Mouse (Mus musculus) myocyte (in vitro differentiated cells): ENCODE results near the gene Naa15. TPM values are rescaled to one million over a fixed set of nuclear protein-coding genes. Genes with fewer than 3 reads are reported as not detected.

Experiments used
- H3K27me3 ChIP-seq: one replicate; pipeline ENCODE4 v1.6.1; 2011; ENCODE audit not compliant: control insufficient read depth, insufficient read depth, insufficient read length
- H3K36me3 ChIP-seq: one replicate; pipeline ENCODE4 v1.6.1; 2011; ENCODE audit not compliant: control insufficient read depth, insufficient read depth
- H3K4me2 ChIP-seq: one replicate; pipeline ENCODE4 v1.6.1; 2011; ENCODE audit warnings: low read depth, control low read depth
- H3K4me3 ChIP-seq: one replicate; pipeline ENCODE4 v1.5.1; 2011; ENCODE audit warnings: mild to moderate bottlenecking, control low read depth, moderate library complexity
- H3K79me2 ChIP-seq: one replicate; pipeline ENCODE4 v1.6.1; 2011; ENCODE audit not compliant: control insufficient read depth, insufficient read depth
- H3ac ChIP-seq: one replicate; pipeline ENCODE4 v1.6.1; 2011; ENCODE audit not compliant: control insufficient read depth, insufficient read length
- CEBPB ChIP-seq: IDR thresholded peaks from 2 replicates; pipeline ENCODE4 v1.6.1; 2011; ENCODE audit warnings: mild to moderate bottlenecking, moderate library complexity; ENCODE audit not compliant: poor library complexity, insufficient read depth, severe bottlenecking
- E2F4 ChIP-seq: IDR thresholded peaks from one replicate; pipeline ENCODE4 v1.6.1; 2011; ENCODE audit warnings: mild to moderate bottlenecking, control low read depth, moderate library complexity; ENCODE audit not compliant: insufficient read depth
- MAX ChIP-seq: IDR thresholded peaks from one replicate; pipeline ENCODE4 v1.6.1; 2011; ENCODE audit warnings: low read depth, mild to moderate bottlenecking, control low read depth
- POLR2AphosphoS2 ChIP-seq: IDR thresholded peaks from one replicate; pipeline ENCODE4 v1.6.1; 2011; ENCODE audit warnings: low read depth, control low read depth; ENCODE audit not compliant: insufficient read length
- REST ChIP-seq: IDR thresholded peaks from one replicate; pipeline ENCODE4 v1.6.1; 2011; ENCODE audit warnings: mild to moderate bottlenecking, control low read depth, moderate library complexity; ENCODE audit not compliant: insufficient read depth, insufficient read length
- SRF ChIP-seq: IDR thresholded peaks from one replicate; pipeline ENCODE4 v1.6.1; 2011; ENCODE audit warnings: low read depth; ENCODE audit not compliant: control insufficient read depth, insufficient read length
- USF1 ChIP-seq: IDR thresholded peaks from one replicate; pipeline ENCODE4 v1.6.1; 2011; ENCODE audit warnings: low read depth, mild to moderate bottlenecking, control low read depth, moderate library complexity
- polyA plus RNA-seq: library from polyadenylated mRNA; unstranded; fragments of >200 nt; fragmentation: generic; extraction: Trizol; gene quantifications from one replicate; pipeline ENCODE4 v1.2.1, GENCODE M21; 2012; ENCODE audit warnings: missing spikeins

Gene Naa15
- polyA plus RNA-seq, 1 experiment, result 8.4 TPM

- Histone ChIP-seq H3K27me3 (no peaks in the 10 kb centered on the region), H3K79me2 (no peaks in the 10 kb centered on the region), H3K4me2 (no peak overlapping the region), H3K36me3 (peaks cover 18% of the 10 kb centered on the region), H3ac (no peak overlapping the region), H3K4me3 (no peak overlapping the region)
- TF ChIP-seq E2F4 (no peak), SRF (no peak), MAX (no peak), USF1 (no peak), REST (no peak), CEBPB (no peak), POLR2AphosphoS2 (no peak)
Measured at GRCm38 (mm10) chr3:51525186-51525785, 110.3 kb downstream of the Naa15 start.

Other genes with a start within 250 kb of the Naa15 start
- 7.2 TPM for gene Noct, start 190.7 kb upstream of the Naa15 start, polyA plus RNA-seq
- gene Elf2, start 74.5 kb upstream of the Naa15 start, polyA plus RNA-seq, result 18.2 TPM
- 0.88 TPM for gene Mgarp, start 18.4 kb upstream of the Naa15 start, polyA plus RNA-seq
- 584 TPM for gene Ndufc1, start 6.2 kb upstream of the Naa15 start, polyA plus RNA-seq
- 8.0 TPM for gene Rab33b, start 68.8 kb downstream of the Naa15 start, polyA plus RNA-seq
- gene Setd7, start 145.7 kb downstream of the Naa15 start, polyA plus RNA-seq, result 11.8 TPM
- 3.0 TPM for gene Mgst2, start 245.2 kb downstream of the Naa15 start, polyA plus RNA-seq